Mouse (Mus musculus) myocyte (in vitro differentiated cells): ENCODE results near the gene Wdfy1. TPM values are rescaled to one million over a fixed set of nuclear protein-coding genes. Genes with fewer than 3 reads are reported as not detected.

ENCODE experiments used
- H3K27me3 ChIP-seq: one replicate; pipeline ENCODE4 v1.6.1; 2011; ENCODE audit not compliant: control insufficient read depth, insufficient read depth, insufficient read length
- H3K36me3 ChIP-seq: one replicate; pipeline ENCODE4 v1.6.1; 2011; ENCODE audit not compliant: control insufficient read depth, insufficient read depth
- H3K4me2 ChIP-seq: one replicate; pipeline ENCODE4 v1.6.1; 2011; ENCODE audit warnings: low read depth, control low read depth
- H3K4me3 ChIP-seq: one replicate; pipeline ENCODE4 v1.5.1; 2011; ENCODE audit warnings: mild to moderate bottlenecking, control low read depth, moderate library complexity
- H3K79me2 ChIP-seq: one replicate; pipeline ENCODE4 v1.6.1; 2011; ENCODE audit not compliant: control insufficient read depth, insufficient read depth
- H3ac ChIP-seq: one replicate; pipeline ENCODE4 v1.6.1; 2011; ENCODE audit not compliant: control insufficient read depth, insufficient read length
- CEBPB ChIP-seq: IDR thresholded peaks from 2 replicates; pipeline ENCODE4 v1.6.1; 2011; ENCODE audit warnings: mild to moderate bottlenecking, moderate library complexity; ENCODE audit not compliant: poor library complexity, insufficient read depth, severe bottlenecking
- E2F4 ChIP-seq: IDR thresholded peaks from one replicate; pipeline ENCODE4 v1.6.1; 2011; ENCODE audit warnings: mild to moderate bottlenecking, control low read depth, moderate library complexity; ENCODE audit not compliant: insufficient read depth
- MAX ChIP-seq: IDR thresholded peaks from one replicate; pipeline ENCODE4 v1.6.1; 2011; ENCODE audit warnings: low read depth, mild to moderate bottlenecking, control low read depth
- MYOD1 ChIP-seq, 3 experiments: IDR thresholded peaks; one replicate each; pipeline ENCODE4 v1.6.1; 2011; ENCODE audit warnings: control low read depth in 2 of 3, low read depth in 2 of 3, mild to moderate bottlenecking in 2 of 3, moderate library complexity in 1 of 3; ENCODE audit not compliant: insufficient read length in 2 of 3, control insufficient read depth in 1 of 3
- MYOG ChIP-seq, 3 experiments: IDR thresholded peaks; one replicate each; pipeline ENCODE4 v1.6.1; 2011; ENCODE audit warnings: control low read depth in 2 of 3, low read depth in 2 of 3, mild to moderate bottlenecking in 2 of 3; ENCODE audit not compliant: insufficient read length in 2 of 3, control insufficient read depth in 1 of 3, insufficient read depth in 1 of 3
- POLR2A ChIP-seq: IDR thresholded peaks from one replicate; pipeline ENCODE4 v1.6.1; 2011; ENCODE audit warnings: low read depth, mild to moderate bottlenecking, control low read depth, moderate library complexity; ENCODE audit not compliant: insufficient read length
- POLR2AphosphoS2 ChIP-seq: IDR thresholded peaks from one replicate; pipeline ENCODE4 v1.6.1; 2011; ENCODE audit warnings: low read depth, control low read depth; ENCODE audit not compliant: insufficient read length
- REST ChIP-seq: IDR thresholded peaks from one replicate; pipeline ENCODE4 v1.6.1; 2011; ENCODE audit warnings: mild to moderate bottlenecking, control low read depth, moderate library complexity; ENCODE audit not compliant: insufficient read depth, insufficient read length
- SRF ChIP-seq: IDR thresholded peaks from one replicate; pipeline ENCODE4 v1.6.1; 2011; ENCODE audit warnings: low read depth; ENCODE audit not compliant: control insufficient read depth, insufficient read length
- TCF12 ChIP-seq: IDR thresholded peaks from one replicate; pipeline ENCODE4 v1.6.1; 2011; ENCODE audit warnings: mild to moderate bottlenecking, control low read depth; ENCODE audit not compliant: poor library complexity, insufficient read depth, severe bottlenecking
- TCF3 ChIP-seq: IDR thresholded peaks from one replicate; pipeline ENCODE4 v1.6.1; 2011; ENCODE audit warnings: low read depth, control low read depth; ENCODE audit not compliant: insufficient read length
- USF1 ChIP-seq: IDR thresholded peaks from one replicate; pipeline ENCODE4 v1.6.1; 2011; ENCODE audit warnings: low read depth, mild to moderate bottlenecking, control low read depth, moderate library complexity
- polyA plus RNA-seq: library from polyadenylated mRNA; unstranded; fragments of >200 nt; fragmentation: generic; extraction: Trizol; gene quantifications from one replicate; pipeline ENCODE4 v1.2.1, GENCODE M21; 2012; ENCODE audit warnings: missing spikeins

Gene Wdfy1
- polyA plus RNA-seq, 1 experiment: 28.6 TPM

- Histone ChIP-seq H3K79me2 (peaks cover 65% of the 10 kb centered on the region), H3ac (no peak overlapping the region), H3K27me3 (no peaks in the 10 kb centered on the region), H3K4me3 (no peak overlapping the region), H3K36me3 (peaks cover 6% of the 10 kb centered on the region), H3K4me2 (no peak overlapping the region)
- TF ChIP-seq CEBPB (no peak), POLR2A (no peak), MYOG (IDR thresholded peaks at IDR 0.05; ENCODE audit: control insufficient read depth in 1 of 3, insufficient read depth in 1 of 3, insufficient read length in 2 of 3, low read depth in 2 of 3) (no peak), USF1 (no peak), POLR2AphosphoS2 (no peak), MAX (no peak), REST (no peak), MYOD1 (IDR thresholded peaks at IDR 0.05; ENCODE audit: control insufficient read depth in 1 of 3, insufficient read length in 2 of 3, low read depth in 2 of 3) (no peak), TCF12 (no peak), TCF3 (no peak), E2F4 (no peak), SRF (no peak)
These were observed 24.8 kb downstream of the Wdfy1 start for GRCm38 (mm10) chr1:79751186-79751585.

- TF ChIP-seq POLR2A (no peak), TCF12 (no peak)
- H3ac ChIP-seq: no peak overlapping the region
These were observed 29.9 kb downstream of the Wdfy1 start for GRCm38 (mm10) chr1:79746056-79746455.

GRCm38 (mm10) chr1:79743385-79743784 lies 32.6 kb downstream of the Wdfy1 start:
- Histone ChIP-seq H3K4me3 (no peak overlapping the region), H3K79me2 (peaks cover 38% of the 10 kb centered on the region), H3K36me3 (no peaks in the 10 kb centered on the region), H3K27me3 (no peaks in the 10 kb centered on the region), H3ac (no peak overlapping the region), H3K4me2 (no peak overlapping the region)
- TF ChIP-seq REST (no peak), TCF3 (no peak)

More at GRCm38 (mm10) chr1:79746056-79746455, 29.9 kb downstream of the Wdfy1 start:
- Histone ChIP-seq H3K4me2 (no peak overlapping the region), H3K27me3 (no peaks in the 10 kb centered on the region), H3K36me3 (peaks cover 6% of the 10 kb centered on the region), H3K4me3 (no peak overlapping the region), H3K79me2 (peaks cover 54% of the 10 kb centered on the region)

DNA sequence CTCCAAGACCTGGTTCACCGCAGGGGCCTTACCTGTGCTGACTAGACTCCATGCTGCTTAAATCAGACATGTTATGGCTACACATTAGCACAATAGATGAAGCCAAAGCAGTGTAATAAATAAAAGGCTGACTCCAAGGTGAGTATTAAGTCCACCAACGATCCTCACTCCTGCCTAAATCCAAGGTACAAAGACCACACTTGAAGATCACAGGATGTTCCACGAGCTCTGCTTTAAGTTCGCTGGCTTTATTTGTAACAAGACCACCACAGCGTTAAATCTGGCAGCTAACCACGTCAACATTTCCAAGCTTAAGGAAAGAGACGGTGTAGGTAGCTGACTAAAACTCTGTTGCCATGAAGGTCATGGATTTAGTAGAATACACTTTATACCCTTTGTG lies 33.0 kb downstream of the Wdfy1 start:
- TF ChIP-seq E2F4 (no peak), TCF3 (no peak), MYOD1 (IDR thresholded peaks at IDR 0.05; ENCODE audit: control insufficient read depth in 1 of 3, insufficient read length in 2 of 3, low read depth in 2 of 3) (no peak), POLR2A (no peak), MYOG (IDR thresholded peaks at IDR 0.05; ENCODE audit: control insufficient read depth in 1 of 3, insufficient read depth in 1 of 3, insufficient read length in 2 of 3, low read depth in 2 of 3) (no peak), POLR2AphosphoS2 (no peak), MAX (no peak), SRF (no peak), USF1 (no peak), TCF12 (no peak), REST (no peak), CEBPB (no peak)
- H3K4me3 ChIP-seq: no peak overlapping the region
- H3ac ChIP-seq: no peak overlapping the region
- peaks cover 37% of the 10 kb centered on the region for H3K79me2 ChIP-seq
- H3K4me2 ChIP-seq: no peak overlapping the region
- H3K36me3 ChIP-seq: no peaks in the 10 kb centered on the region
- H3K27me3 ChIP-seq: no peaks in the 10 kb centered on the region

- peaks cover 31% of the 10 kb centered on the region for H3K79me2 ChIP-seq
- no peak overlapping the region for H3K4me2 ChIP-seq
- H3K36me3 ChIP-seq: no peaks in the 10 kb centered on the region
- no peak overlapping the region for H3K4me3 ChIP-seq
- H3K27me3 ChIP-seq: no peaks in the 10 kb centered on the region
- no peak overlapping the region for H3ac ChIP-seq
- TF ChIP-seq SRF: no peak
These were observed 34.9 kb downstream of the Wdfy1 start for GRCm38 (mm10) chr1:79741002-79741401.

DNA sequence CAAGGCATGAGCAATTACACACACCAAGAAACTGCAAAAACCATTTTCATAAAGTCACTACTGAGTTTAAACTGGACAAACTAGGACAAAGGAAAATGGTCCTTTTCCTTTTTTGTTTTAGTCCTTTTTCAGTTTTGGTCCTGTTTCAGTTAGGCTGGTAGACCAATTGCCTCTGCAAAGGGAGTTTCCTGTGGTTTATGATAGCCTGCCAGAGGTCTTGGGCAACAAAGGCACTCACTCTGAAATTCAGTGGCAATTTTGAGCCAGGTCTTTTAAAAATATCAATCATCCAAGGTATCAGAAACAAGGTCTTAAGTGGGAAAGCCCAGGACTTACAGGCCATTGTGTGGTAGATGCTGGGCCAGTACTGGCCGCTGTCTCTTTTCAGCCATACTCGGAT lies 36.2 kb downstream of the Wdfy1 start:
- Histone ChIP-seq H3K79me2 (peaks cover 31% of the 10 kb centered on the region), H3K27me3 (no peaks in the 10 kb centered on the region), H3K4me3 (no peak overlapping the region), H3ac (no peak overlapping the region), H3K4me2 (no peak overlapping the region), H3K36me3 (no peaks in the 10 kb centered on the region)
- TF ChIP-seq MYOD1 (IDR thresholded peaks at IDR 0.05; ENCODE audit: control insufficient read depth in 1 of 3, insufficient read length in 2 of 3, low read depth in 2 of 3) (no peak), CEBPB (peak; percentile 59; the same call in 1 of the 2 replicates), E2F4 (no peak), MYOG (IDR thresholded peaks at IDR 0.05; ENCODE audit: control insufficient read depth in 1 of 3, insufficient read depth in 1 of 3, insufficient read length in 2 of 3, low read depth in 2 of 3) (no peak)
